Mouse (Mus musculus): Measurements from ENCODE around the gene Dab1.

Gene Dab1

GRCm38 (mm10) chr4:104597490-104598465, 978.6 kb downstream of the Dab1 start:
- no peak for DNase-seq (ENCODE audit: low spot score)

- DNase-seq (ENCODE audit: low spot score): no peak
Observed at GRCm38 (mm10) chr4:104602804-104603203, 983.6 kb downstream of the Dab1 start.

- DNase-seq (ENCODE audit: low spot score): no peak
Observed at GRCm38 (mm10) chr4:104604298-104604697, 985.1 kb downstream of the Dab1 start.

DNA sequence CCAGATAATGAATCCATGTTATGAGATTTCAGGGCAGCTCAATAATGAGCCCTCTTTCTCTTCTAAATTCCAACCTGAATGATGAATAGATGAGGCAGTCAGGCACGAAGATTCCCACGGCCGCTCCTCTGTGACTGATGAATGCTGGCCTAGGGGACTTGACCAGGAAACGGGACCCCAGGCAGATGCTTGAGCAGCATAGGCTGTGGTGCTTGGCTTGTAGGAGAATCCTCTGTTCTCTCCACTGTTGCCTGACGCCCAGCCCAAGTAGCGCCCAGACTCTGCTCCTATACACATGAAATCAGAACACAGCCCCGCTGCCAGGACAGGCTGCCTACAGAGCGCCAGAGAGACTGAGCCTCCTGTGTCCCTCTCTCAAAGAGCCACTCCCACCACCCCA, 987.7 kb downstream of the Dab1 start:
- no peak for DNase-seq (ENCODE audit: low spot score)

- DNase-seq (ENCODE audit: low spot score): no peak
Observed at GRCm38 (mm10) chr4:104607636-104608035, 988.5 kb downstream of the Dab1 start.

DNA sequence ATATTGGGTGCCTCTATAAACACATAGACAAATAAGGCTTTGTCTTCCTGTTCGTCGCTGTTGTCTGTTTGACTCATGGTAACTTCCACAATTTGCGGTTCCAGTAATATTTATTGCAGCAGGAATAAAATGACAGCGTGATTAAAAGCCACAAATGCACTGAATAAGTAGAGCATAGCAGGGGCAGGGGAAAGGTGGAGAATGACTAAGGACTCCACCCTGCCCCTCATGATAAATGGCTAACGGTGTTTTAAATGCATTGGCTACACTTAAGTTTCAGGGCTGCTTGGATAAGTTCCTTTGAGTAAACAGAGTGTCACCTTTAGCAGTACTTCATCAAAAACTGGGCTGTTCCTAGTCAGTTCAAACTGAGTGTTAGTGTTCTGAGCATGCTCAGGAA, 1000.3 kb downstream of the Dab1 start:
- no peak for DNase-seq (ENCODE audit: low spot score)

DNA sequence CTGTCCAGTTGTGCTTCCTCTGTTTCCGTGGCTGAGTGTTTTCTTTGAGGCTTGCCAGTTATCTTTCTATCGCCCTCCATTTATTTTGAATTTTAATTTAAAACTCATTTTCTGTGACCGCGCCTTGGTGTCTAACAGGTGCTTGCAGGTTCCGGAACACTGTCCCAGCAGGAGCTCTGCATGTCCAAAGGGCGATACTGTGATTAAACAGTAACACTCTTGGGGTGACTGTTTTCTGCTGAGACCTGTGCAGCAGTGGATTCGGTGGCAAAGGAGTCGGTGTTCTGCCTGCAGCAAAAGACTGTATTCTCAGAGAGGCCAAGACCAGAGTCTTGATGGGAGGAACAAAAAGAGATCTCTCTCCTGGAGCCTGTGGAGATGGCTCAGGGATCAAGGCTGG, 1006.2 kb downstream of the Dab1 start:
- DNase-seq (ENCODE audit: low spot score): no peak

GRCm38 (mm10) chr4:104628708-104629107, 1009.5 kb downstream of the Dab1 start:
- DNase-seq (ENCODE audit: low spot score): no peak

GRCm38 (mm10) chr4:104637016-104637415, 1017.9 kb downstream of the Dab1 start:
- no peak for DNase-seq (ENCODE audit: low spot score)

- DNase-seq (ENCODE audit: low spot score): no peak
Observed at GRCm38 (mm10) chr4:104640617-104641016, 1021.5 kb downstream of the Dab1 start.

DNA sequence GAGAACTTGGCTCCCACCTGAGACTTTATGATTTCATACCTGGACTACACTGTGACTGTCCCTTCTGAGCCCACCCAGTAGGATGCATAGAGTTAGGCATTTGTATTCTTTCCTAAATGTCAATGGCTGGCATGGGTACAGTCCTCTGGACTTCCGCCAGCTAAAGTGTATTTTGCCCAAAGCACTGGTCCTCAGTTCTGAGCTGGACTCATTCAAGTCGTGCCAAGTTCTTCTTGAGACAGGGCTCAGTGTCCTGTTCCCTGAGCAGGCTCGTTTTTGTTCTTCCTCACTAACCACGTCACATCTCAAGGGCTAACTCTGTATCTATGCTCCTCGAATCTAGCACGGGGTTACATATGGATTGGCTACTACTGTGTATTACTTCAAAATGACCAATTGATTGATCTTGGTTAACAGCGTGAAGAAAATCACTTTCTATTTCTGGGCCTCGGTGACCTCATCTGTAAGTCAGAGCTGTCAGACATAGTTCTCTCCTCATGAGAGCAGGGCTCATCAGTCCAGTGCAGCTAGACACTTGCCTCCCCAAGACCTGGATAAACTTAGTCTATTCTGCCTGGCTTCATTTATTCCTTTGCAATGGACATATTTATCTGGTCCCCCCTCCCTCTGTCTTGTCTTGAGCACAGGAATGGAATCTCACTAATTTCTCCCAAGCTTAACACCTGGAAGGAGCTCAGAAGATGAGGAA, 1023.8 kb downstream of the Dab1 start:
- peak; percentile 51 for DNase-seq (ENCODE audit: low spot score)

DNA sequence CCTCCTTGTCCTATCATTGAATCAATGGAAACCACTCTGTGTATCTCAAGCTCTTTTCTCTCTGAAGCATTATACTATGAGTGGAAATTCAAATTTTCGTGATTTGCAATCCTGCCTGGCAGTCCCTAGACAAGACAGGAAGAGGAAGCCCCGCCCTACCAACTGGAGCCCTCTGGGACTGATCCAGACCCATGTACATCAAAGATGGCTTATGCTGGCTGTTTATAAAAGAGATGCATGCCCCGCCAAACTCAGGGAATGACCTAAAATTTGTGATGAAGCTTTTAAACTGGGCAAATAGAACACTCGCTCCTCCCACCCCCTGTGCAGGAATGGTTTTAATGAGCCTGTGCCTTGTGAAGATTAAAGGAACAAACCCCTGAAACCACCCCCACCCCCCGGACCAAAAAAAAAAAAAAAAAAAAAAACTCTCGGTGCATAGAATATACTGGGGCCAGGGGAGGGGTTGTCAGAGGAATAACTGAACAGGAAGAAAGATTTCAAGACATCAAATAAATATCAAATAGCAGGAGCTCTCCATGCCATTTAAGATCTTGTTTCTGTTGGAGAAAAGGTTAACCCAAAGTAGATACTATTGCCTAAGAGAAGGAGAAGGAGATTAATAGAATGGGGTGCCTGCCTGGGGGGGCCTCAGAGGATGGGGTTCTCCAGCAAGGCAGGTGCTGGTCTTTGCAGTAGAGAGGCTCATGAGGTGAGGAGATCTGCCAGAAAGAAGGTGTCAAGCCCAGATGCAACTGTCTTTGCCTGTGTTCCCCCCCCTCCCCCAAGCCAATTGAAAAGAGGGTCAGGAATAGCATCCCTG, 1024.6 kb downstream of the Dab1 start:
- peak; percentile 59 for DNase-seq (ENCODE audit: low spot score)

- no peak for DNase-seq (ENCODE audit: low spot score)
Observed at GRCm38 (mm10) chr4:104644357-104644630, 1025.1 kb downstream of the Dab1 start.

DNA sequence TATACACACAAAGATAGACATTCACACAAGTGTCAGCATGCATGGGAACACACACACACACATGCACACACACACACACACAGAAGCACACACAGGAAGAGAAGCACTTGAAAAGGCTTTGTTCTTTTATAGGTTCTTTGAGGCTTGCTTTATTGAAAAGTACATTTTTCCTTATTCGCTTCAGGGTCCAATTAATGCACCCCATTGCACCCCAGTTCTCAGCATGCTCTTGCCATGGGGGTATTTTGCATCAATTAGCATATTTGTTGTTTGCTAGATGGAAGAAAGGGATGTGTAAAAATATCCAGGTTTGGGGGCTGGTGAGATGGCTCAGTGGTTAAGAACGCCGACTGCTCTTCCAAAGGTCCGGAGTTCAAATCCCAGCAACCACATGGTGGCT, 1025.7 kb downstream of the Dab1 start:
- no peak for DNase-seq (ENCODE audit: low spot score)

DNA sequence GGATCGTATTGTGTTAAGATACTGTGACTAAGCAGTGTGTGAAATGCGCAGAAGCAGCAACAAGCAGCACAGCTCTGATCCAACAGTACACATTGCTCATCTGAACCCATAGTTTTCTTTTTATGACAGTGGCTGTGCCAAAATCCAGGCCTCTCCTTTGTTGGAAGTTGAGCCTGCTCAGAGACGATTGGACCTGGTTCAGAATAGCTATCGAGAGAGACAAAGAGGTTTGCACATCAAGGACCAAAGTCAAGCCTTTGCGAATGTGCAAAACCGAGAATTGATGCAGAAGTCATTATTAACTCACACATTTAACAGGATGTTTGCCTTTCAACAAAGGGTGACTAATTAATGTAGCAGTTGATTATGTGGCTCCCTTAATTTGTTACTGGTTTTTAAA, 1032.6 kb downstream of the Dab1 start:
- DNase-seq (ENCODE audit: low spot score): no peak

GRCm38 (mm10) chr4:104656728-104657127, 1037.6 kb downstream of the Dab1 start:
- DNase-seq (ENCODE audit: low spot score): peak; percentile 15

- DNase-seq (ENCODE audit: low spot score): no peak
Observed at GRCm38 (mm10) chr4:104662841-104663614, 1043.9 kb downstream of the Dab1 start.

DNA sequence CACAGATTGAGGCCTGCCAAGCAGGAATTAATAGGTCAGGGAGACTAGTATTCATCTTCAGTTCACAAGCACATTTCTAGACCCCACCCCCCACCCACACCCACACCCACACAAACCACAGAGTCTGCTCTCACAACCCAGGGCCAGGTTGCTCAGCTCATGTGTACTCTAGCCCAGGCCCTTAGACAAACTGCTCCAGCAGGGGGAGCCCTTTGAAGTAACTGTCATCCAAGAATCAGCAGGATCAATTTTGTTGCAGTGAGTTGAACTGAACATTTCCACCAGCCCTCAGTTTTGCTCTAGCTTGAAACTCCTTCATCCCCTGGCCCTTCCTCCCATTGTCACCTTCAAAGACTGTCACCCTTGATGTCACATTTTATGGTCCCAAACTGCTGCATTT, 1046.4 kb downstream of the Dab1 start:
- DNase-seq (ENCODE audit: low spot score): peak; percentile 80

DNA sequence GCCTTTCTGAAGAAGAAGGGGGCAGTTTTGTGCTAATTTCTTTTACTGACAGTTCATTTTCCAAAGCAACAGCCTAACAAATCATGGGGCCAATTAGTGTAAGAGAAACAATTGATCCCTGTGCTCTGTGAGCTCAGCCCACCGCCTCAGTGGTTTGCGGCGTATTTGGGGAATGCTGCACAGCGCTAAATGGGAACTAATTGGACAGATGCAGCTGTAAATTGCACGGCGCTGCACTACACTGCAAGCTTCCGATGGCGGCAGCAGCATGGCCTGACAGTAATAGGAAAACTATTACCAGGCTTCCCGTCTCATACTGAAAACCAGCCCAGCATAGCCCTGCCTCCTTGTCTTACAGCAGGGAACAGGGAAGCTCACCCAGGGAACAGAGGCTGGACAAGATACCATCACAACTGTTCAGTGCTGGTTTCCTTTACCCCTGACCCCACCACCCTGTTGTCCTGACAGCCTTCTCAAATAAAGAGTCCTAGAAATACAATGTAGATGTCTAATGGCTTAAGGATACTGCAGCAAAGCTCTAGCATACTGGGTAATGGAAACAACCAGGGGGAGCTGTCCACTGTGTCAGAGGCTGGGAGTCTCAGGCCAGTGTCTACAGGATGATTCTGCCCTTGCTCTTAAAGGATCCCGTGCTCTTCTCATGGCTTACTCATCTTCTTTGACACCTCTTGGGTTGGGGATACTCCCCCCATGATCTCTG, 1047.8 kb downstream of the Dab1 start:
- no peak for DNase-seq (ENCODE audit: low spot score)

DNA sequence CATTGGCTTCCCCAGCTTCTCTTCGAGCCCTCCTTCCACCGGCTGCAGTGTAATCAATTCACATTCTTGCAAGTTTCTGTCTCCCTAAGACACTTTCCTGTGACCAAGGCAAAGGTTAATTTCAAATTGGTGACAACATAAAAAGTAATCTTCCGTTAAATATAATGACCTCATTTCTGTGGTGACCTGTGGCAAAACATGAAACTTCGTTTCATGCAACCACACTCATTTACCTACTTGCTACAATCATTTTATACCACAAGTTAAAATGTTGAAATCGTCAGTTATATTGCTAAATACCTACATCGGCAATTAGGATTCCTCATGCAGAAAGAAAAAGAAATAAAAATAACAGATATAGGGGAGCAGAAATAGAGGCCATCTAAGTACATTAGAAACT, 1048.9 kb downstream of the Dab1 start:
- DNase-seq (ENCODE audit: low spot score): no peak

GRCm38 (mm10) chr4:104669406-104669805, 1050.2 kb downstream of the Dab1 start:
- no peak for DNase-seq (ENCODE audit: low spot score)

All from layer of hippocampus, adult 11-12 months (tissue).